Mouse (Mus musculus): Measurements from ENCODE around the gene Arid3b. TPM values are rescaled to one million over a fixed set of nuclear protein-coding genes. Genes with fewer than 3 reads are reported as not detected.

Arid3b gene
- polyA plus RNA-seq, 1 experiment from 2014 or later: 8.1 TPM

DNA sequence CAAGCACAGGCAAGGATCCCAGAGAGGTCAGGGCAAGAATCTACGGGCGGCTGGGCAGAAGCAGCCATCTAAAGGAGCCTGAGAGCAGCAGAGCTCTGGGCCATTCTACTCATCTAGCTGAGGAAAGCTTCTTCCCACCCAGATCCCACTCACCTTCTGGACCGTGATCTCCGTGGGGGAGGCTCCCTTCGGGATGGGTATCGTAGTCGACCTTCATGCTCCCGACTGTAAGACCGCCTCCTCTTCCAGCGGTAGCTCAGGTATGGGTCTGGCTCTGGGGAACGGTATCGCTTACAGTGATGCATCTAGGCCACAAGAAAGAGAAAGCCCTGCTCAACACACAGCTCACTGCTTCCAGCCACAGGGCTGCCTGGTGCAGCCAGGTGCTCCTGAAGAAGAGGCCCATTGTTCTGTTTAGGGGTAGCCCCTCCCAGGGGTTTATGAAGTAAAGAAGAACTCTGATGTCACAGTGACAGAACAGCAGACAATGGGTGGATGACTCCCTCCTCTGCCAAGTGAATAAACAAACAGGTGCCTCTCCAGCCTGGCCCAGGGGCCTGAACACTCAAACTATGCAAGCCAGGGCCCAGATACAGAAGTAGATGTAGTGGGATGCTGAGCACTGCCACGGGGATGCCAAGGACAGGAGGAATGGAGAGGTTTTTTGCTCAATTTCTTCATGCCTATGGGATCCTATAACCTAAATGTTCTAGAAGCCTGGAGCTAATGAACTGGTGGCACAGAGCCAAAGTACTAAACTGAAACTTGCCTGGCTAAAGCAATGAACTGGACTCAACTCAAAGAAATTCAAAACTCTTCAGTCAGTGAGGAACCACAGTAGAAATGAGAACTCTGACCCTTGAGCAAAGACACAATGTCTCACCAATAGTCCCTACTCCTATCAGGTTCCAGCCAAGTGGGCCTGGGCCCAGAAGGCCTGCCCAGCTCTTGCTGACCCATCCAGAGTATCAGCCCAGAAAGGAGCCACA, 74.7 kb downstream of the Arid3b start:
- H3K27me3 ChIP-seq (ENCODE audit: control insufficient read depth, insufficient read depth, low read length): no peaks in the 10 kb centered on the region
- H3K36me3 ChIP-seq (replicated peaks; ENCODE audit: control insufficient read depth, insufficient read depth): peaks cover 45% of the 10 kb centered on the region
- 92% methylated on average over 13 of the region's 13 CpGs for WGBS
- DNase-seq (ENCODE audit: low spot score) (no peak), ATAC-seq (ENCODE audit: low FRiP score) (no peak)
- no peaks in the 10 kb centered on the region for H3K9me3 ChIP-seq (ENCODE audit: control insufficient read depth, low read length)
- peak overlapping the region; percentile 98 for H3K4me2 ChIP-seq (replicated peaks)
- H3K27ac ChIP-seq: no peak overlapping the region
- no peak overlapping the region for H3K4me3 ChIP-seq (replicated peaks; ENCODE audit: low read length)
- peaks cover 25% of the 10 kb centered on the region for H3K4me1 ChIP-seq (replicated peaks; ENCODE audit: control insufficient read depth, insufficient read depth, low read length)
- no peak overlapping the region for H3K9ac ChIP-seq

DNA sequence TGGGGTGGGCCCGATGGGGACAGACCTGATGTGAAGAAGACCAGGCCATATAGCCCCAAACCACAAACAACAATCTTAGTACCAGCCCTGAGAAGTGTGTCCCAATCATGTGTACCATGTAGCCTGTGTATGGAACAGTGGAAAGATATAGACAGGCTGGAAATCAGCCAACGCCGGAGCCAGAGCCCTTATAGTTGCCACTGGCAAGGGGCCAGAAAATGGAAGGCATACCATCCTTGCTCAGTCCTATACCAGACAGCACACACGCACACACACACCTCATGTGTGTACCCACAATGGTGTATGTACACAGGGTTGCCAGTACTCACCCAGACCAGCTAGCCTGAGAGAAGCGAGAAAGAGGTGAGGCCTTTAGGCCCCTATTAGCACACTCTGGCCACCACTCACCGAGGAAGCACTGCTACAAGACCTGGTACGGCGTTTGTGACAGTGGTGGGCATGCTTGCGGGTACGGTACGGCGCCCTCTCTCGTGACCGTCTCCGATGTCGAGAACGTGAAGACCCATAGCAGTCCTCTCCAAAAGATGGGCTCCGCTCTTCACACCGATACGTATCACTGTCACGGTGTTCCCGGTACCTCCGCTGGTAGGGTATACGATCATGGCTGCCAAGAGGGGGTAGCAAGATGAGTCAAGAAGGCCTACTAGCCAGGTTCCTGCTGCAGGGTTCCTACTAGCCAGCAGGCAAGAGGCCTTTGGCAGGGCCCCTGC, 76.0 kb downstream of the Arid3b start:
- DNase-seq (ENCODE audit: low spot score): no peak
- Histone ChIP-seq H3K4me3 (replicated peaks; ENCODE audit: low read length) (no peak overlapping the region), H3K9ac (no peak overlapping the region), H3K27me3 (ENCODE audit: control insufficient read depth, insufficient read depth, low read length) (no peaks in the 10 kb centered on the region), H3K27ac (no peak overlapping the region), H3K4me2 (replicated peaks) (no peak overlapping the region), H3K4me1 (replicated peaks; ENCODE audit: control insufficient read depth, insufficient read depth, low read length) (peaks cover 25% of the 10 kb centered on the region), H3K9me3 (ENCODE audit: control insufficient read depth, low read length) (no peaks in the 10 kb centered on the region), H3K36me3 (replicated peaks; ENCODE audit: control insufficient read depth, insufficient read depth) (peaks cover 55% of the 10 kb centered on the region)
- 95% methylated on average over 24 of the region's 24 CpGs for WGBS
- ATAC-seq (ENCODE audit: low FRiP score): no peak

DNA sequence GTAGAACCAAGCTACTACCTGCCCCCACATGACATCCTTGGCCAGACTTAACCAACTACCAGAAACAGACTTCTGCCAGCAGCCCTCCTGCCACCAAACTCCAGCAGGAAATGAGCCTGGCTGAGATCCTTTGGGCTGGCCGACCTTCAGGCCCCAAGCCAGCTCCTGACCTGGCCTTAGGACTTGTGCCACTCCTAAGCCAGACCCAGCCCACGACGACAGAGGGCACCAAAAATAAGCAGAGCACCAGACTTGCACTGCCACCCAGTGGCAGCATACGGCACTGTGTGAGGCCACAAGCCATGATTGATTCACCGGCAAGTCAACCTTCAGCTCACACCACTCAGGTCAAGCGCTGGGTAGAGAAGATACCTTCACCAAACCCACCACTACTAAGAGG, 77.3 kb downstream of the Arid3b start:
- Histone ChIP-seq H3K4me2 (replicated peaks) (no peak overlapping the region), H3K4me1 (replicated peaks; ENCODE audit: control insufficient read depth, insufficient read depth, low read length) (peaks cover 25% of the 10 kb centered on the region), H3K27me3 (ENCODE audit: control insufficient read depth, insufficient read depth, low read length) (no peaks in the 10 kb centered on the region), H3K36me3 (replicated peaks; ENCODE audit: control insufficient read depth, insufficient read depth) (peaks cover 68% of the 10 kb centered on the region), H3K9me3 (ENCODE audit: control insufficient read depth, low read length) (no peaks in the 10 kb centered on the region), H3K4me3 (replicated peaks; ENCODE audit: low read length) (no peak overlapping the region), H3K27ac (no peak overlapping the region), H3K9ac (no peak overlapping the region)
- DNase-seq (ENCODE audit: low spot score) (peak; percentile 63), ATAC-seq (ENCODE audit: low FRiP score) (0 out of 2 replicates have a peak, but pooled peaks have one; percentile 39)
- WGBS: 24% methylated on average over 6 of the region's 6 CpGs

DNA sequence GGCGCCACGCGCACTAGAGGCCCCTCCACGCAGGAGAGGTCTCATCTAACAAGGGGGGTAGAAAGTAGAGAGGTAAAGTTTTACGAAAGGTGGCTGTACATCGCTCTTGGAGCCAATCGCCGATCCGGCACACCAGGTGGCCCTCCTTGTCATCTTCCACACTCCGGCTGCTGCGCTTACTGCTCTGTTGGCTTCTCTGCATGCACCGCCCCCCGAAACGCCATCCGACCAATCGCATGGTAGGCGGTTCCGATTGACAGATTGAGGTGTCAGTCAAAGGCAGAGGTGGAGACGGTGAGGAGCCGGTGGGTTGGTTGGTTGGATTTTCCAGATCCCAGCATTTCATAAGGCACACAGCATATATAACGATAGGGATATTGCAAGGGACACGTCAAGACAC, 78.1 kb downstream of the Arid3b start:
- no peak for DNase-seq (ENCODE audit: low spot score)
- 90% methylated on average over 22 of the region's 22 CpGs for WGBS
- peaks cover 76% of the 10 kb centered on the region for H3K36me3 ChIP-seq (replicated peaks; ENCODE audit: control insufficient read depth, insufficient read depth)

DNA sequence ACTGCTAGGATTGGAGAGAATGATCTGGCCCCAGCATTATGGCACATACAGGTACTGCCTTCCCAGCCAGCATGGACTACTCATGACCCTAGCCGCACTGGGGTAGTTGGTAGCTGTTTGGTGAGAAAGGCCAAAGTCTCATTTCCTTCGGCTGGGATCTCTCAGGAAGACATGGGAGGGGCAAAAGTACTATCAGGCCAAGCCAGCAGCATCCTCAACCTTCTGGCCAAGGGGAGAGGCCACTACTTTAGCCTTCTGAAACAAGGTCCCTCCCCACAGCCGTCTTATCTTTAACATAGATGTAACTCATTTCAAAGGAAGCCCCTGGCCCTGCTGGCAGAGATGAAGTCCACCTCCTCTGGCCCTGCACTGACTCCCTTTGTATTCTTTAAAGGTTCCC, 79.0 kb downstream of the Arid3b start:
- H3K27ac ChIP-seq: no peak overlapping the region
- DNase-seq (ENCODE audit: low spot score) (no peak), ATAC-seq (ENCODE audit: low FRiP score) (no peak)
- H3K27me3 ChIP-seq (ENCODE audit: control insufficient read depth, insufficient read depth, low read length): no peaks in the 10 kb centered on the region
- no peaks in the 10 kb centered on the region for H3K9me3 ChIP-seq (ENCODE audit: control insufficient read depth, low read length)
- no peak overlapping the region for H3K4me3 ChIP-seq (replicated peaks; ENCODE audit: low read length)
- peaks cover 85% of the 10 kb centered on the region for H3K36me3 ChIP-seq (replicated peaks; ENCODE audit: control insufficient read depth, insufficient read depth)
- WGBS: 86% methylated on average over 3 of the region's 3 CpGs
- no peak overlapping the region for H3K9ac ChIP-seq
- peaks cover 9% of the 10 kb centered on the region for H3K4me1 ChIP-seq (replicated peaks; ENCODE audit: control insufficient read depth, insufficient read depth, low read length)
- no peak overlapping the region for H3K4me2 ChIP-seq (replicated peaks)

More for the DNA sequence above, 78.1 kb downstream of the Arid3b start:
- no peak overlapping the region for H3K9ac ChIP-seq
- H3K27me3 ChIP-seq (ENCODE audit: control insufficient read depth, insufficient read depth, low read length): no peaks in the 10 kb centered on the region
- no peaks in the 10 kb centered on the region for H3K9me3 ChIP-seq (ENCODE audit: control insufficient read depth, low read length)
- H3K27ac ChIP-seq: no peak overlapping the region
- peaks cover 18% of the 10 kb centered on the region for H3K4me1 ChIP-seq (replicated peaks; ENCODE audit: control insufficient read depth, insufficient read depth, low read length)
- H3K4me3 ChIP-seq (replicated peaks; ENCODE audit: low read length): no peak overlapping the region
- no peak for ATAC-seq (ENCODE audit: low FRiP score)
- no peak overlapping the region for H3K4me2 ChIP-seq (replicated peaks)

DNA sequence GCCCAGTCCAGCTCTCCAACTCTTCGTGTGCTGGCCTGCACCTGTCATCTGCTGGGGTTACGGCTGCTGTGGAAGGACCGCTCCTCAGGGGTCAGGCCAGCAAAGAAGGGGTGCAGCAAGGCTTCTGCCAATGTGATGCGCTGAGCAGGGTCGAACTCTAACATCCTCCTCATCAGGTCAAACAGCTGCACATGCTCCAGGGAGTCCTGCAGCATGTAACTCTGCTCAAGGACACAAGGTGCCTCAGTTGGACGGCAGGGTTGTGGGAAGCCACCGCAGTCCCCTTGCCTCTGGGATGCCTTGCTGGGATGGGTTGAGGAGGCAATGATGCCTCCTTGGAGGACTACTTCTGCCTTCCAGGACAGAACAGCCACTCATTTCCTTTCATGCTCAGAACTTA, 85.7 kb downstream of the Arid3b start:
- H3K27me3 ChIP-seq (ENCODE audit: control insufficient read depth, insufficient read depth, low read length): no peaks in the 10 kb centered on the region
- H3K27ac ChIP-seq: no peak overlapping the region
- WGBS: 88% methylated on average over 7 of the region's 7 CpGs
- no peak overlapping the region for H3K9ac ChIP-seq
- H3K4me3 ChIP-seq (replicated peaks; ENCODE audit: low read length): no peak overlapping the region
- H3K4me1 ChIP-seq (replicated peaks; ENCODE audit: control insufficient read depth, insufficient read depth, low read length): no peaks in the 10 kb centered on the region
- no peak overlapping the region for H3K4me2 ChIP-seq (replicated peaks)
- H3K36me3 ChIP-seq (replicated peaks; ENCODE audit: control insufficient read depth, insufficient read depth): peaks cover 99% of the 10 kb centered on the region
- no peak for ATAC-seq (ENCODE audit: low FRiP score)
- H3K9me3 ChIP-seq (ENCODE audit: control insufficient read depth, low read length): no peaks in the 10 kb centered on the region
- DNase-seq (ENCODE audit: low spot score): no peak

DNA sequence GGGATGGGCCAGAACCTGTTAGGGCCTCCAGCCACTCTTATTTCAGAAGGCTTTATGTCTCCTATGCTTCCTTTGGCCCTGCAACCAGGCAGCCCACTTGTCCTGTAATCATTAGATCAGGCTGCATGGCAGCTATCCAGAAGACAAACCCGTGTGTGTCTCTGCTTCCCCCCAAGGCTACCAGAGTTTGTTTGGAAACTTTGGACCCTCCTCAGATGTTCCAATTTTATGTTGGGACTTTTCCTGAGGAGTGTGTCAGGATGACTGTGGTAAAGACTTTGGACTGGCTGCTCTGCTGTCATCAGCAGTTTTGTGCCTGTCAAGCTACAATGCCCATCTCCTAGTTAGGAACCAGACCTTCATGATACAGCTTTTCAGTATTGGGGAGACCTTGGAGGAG, 87.8 kb downstream of the Arid3b start:
- Histone ChIP-seq H3K36me3 (replicated peaks; ENCODE audit: control insufficient read depth, insufficient read depth) (peaks cover 93% of the 10 kb centered on the region), H3K27me3 (ENCODE audit: control insufficient read depth, insufficient read depth, low read length) (no peaks in the 10 kb centered on the region), H3K9ac (no peak overlapping the region), H3K9me3 (ENCODE audit: control insufficient read depth, low read length) (no peaks in the 10 kb centered on the region), H3K27ac (no peak overlapping the region), H3K4me2 (replicated peaks) (no peak overlapping the region), H3K4me1 (replicated peaks; ENCODE audit: control insufficient read depth, insufficient read depth, low read length) (no peaks in the 10 kb centered on the region), H3K4me3 (replicated peaks; ENCODE audit: low read length) (no peak overlapping the region)
- no peak for ATAC-seq (ENCODE audit: low FRiP score)
- WGBS: 76% methylated on average over 1 of the region's 1 CpGs
- DNase-seq (ENCODE audit: low spot score): no peak

DNA sequence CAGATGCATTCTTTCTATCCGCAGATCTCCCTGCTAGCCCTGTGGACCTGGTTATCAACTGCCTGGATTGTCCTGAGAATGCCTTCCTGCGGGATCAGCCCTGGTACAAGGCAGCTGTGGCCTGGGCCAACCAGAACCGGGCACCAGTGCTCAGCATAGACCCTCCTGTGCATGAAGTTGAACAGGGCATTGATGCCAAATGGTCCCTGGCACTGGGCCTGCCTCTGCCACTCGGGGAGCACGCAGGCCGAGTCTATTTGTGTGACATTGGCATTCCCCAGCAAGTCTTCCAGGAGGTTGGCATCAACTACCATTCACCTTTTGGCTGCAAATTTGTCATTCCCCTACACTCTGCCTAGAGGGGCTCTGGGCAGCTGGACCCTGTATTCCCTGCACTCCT, 88.5 kb downstream of the Arid3b start:
- no peak; the same call in 1 of the 2 replicates for ATAC-seq (ENCODE audit: low FRiP score)
- no peak overlapping the region for H3K9ac ChIP-seq
- peaks cover 91% of the 10 kb centered on the region for H3K36me3 ChIP-seq (replicated peaks; ENCODE audit: control insufficient read depth, insufficient read depth)

DNA sequence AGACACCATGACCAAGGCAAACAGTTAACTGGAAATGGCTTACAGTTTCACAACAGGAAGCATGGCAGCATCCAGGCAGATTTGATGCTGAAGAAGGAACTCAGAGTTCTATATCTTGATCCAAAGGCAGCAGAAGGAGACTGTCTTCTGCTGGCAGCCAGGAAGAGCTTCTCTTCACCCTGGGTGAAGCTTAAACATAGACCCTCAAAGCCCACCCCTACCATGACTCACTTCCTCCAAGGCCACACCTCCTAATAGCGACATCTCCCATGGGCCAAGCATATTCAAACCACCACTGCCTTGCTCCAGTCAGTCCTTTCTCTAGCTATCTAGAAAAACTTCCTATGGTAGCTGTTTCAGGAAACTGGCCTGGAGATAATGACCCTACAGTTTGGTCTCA, 89.5 kb downstream of the Arid3b start:
- peaks cover 86% of the 10 kb centered on the region for H3K36me3 ChIP-seq (replicated peaks; ENCODE audit: control insufficient read depth, insufficient read depth)
- no peaks in the 10 kb centered on the region for H3K4me1 ChIP-seq (replicated peaks; ENCODE audit: control insufficient read depth, insufficient read depth, low read length)
- no peak for DNase-seq (ENCODE audit: low spot score)

More for the DNA sequence above, 88.5 kb downstream of the Arid3b start:
- no peaks in the 10 kb centered on the region for H3K4me1 ChIP-seq (replicated peaks; ENCODE audit: control insufficient read depth, insufficient read depth, low read length)
- no peak for DNase-seq (ENCODE audit: low spot score)
- no peaks in the 10 kb centered on the region for H3K9me3 ChIP-seq (ENCODE audit: control insufficient read depth, low read length)
- no peak overlapping the region for H3K4me2 ChIP-seq (replicated peaks)
- H3K27ac ChIP-seq: no peak overlapping the region
- no peaks in the 10 kb centered on the region for H3K27me3 ChIP-seq (ENCODE audit: control insufficient read depth, insufficient read depth, low read length)
- H3K4me3 ChIP-seq (replicated peaks; ENCODE audit: low read length): no peak overlapping the region
- 76% methylated on average over 6 of the region's 6 CpGs for WGBS

More for the DNA sequence above, 89.5 kb downstream of the Arid3b start:
- Histone ChIP-seq H3K27me3 (ENCODE audit: control insufficient read depth, insufficient read depth, low read length) (no peaks in the 10 kb centered on the region), H3K9ac (no peak overlapping the region), H3K27ac (no peak overlapping the region), H3K9me3 (ENCODE audit: control insufficient read depth, low read length) (no peaks in the 10 kb centered on the region), H3K4me2 (replicated peaks) (no peak overlapping the region), H3K4me3 (replicated peaks; ENCODE audit: low read length) (no peak overlapping the region)
- no peak for ATAC-seq (ENCODE audit: low FRiP score)
- 88% methylated on average over 1 of the region's 1 CpGs for WGBS
